Mouse (Mus musculus) cerebellum, adult 2 months (tissue): ENCODE measurements around the gene Atp2b4.

ENCODE experiments used
- CTCF ChIP-seq: fragments of 200-500 bp; IDR thresholded peaks from 2 replicates; pipeline ENCODE4 v1.5.1; 2011; ENCODE audit warnings: low read depth, mild to moderate bottlenecking, control low read depth, low read length, moderate library complexity, borderline replicate concordance; ENCODE audit not compliant: insufficient read depth
- POLR2A ChIP-seq: fragments of 200-500 bp; IDR thresholded peaks from 2 replicates; pipeline ENCODE4 v1.6.1; 2011; ENCODE audit warnings: low read length, control low read depth, borderline replicate concordance; ENCODE audit not compliant: insufficient read depth

GRCm38 (mm10) chr1:133815747-133816491 is 15.1 kb upstream of the Atp2b4 start:
- no peak for TF ChIP-seq POLR2A
- no peak for TF ChIP-seq CTCF
